Mouse (Mus musculus): Measurements from ENCODE around the gene Gnb4. TPM values are rescaled to one million over a fixed set of nuclear protein-coding genes. Genes with fewer than 3 reads are reported as not detected.

Gene Gnb4
- polyA plus RNA-seq, 1 experiment from 2014 or later: 35.5 TPM

DNA sequence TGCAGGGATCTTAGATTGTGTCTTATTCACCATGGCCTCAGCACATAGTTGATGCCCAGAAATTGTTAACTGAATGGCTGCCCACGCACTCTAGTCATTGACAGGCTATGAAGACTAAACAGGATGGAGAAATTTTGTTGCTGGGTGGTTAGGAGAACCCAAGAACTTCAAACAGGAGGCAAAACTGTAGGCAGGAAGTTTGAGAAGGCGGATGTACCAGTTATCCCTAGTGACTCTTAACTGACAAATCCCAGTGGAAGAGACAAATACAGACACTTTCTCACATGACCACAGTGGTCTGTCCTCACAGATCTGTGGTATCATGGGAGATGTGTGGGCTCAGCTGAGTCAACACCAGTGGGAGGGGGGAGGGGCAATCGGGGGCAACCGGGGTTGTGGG lies 39.6 kb upstream of the Gnb4 start:
- no peak overlapping the region for H3K9ac ChIP-seq (ENCODE audit: low read length)
- H3K4me3 ChIP-seq (ENCODE audit: low read depth, low read length): no peak overlapping the region
- 93% methylated on average over 4 of the region's 4 CpGs for WGBS
- H3K4me2 ChIP-seq (ENCODE audit: low read depth, low read length, severe bottlenecking): no peak overlapping the region
- H3K36me3 ChIP-seq (ENCODE audit: control insufficient read depth, insufficient read depth, low read length): no peaks in the 10 kb centered on the region
- H3K27ac ChIP-seq (ENCODE audit: low read depth, low read length): no peak overlapping the region
- ATAC-seq (replicated peaks; ENCODE audit: low FRiP score) (no peak), DNase-seq (ENCODE audit: low spot score) (no peak)
- H3K27me3 ChIP-seq (ENCODE audit: control insufficient read depth, insufficient read depth, low read length): no peaks in the 10 kb centered on the region
- H3K9me3 ChIP-seq (ENCODE audit: control insufficient read depth, low read length): no peaks in the 10 kb centered on the region
- no peaks in the 10 kb centered on the region for H3K4me1 ChIP-seq (replicated peaks; ENCODE audit: control insufficient read depth, insufficient read depth, low read length)

DNA sequence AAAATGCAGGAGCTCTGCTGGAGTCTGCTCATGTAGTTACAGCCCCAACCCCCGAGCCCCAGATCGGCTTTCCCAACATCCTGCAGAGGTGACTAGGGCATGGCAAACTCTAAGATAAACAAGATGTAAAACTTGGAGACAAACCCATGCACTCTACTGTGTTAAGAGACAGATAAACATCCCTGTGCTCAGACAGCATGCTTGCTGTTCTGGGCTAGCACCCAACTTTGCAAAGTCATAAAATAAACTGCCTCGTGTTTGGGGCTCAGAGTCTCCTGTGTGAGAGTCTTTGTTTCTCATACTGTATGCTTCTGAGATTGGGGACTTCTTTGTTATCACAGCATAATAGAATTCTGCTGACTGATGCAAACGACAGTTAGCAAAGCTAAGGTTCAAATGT lies 36.4 kb upstream of the Gnb4 start:
- no peak for ATAC-seq (replicated peaks; ENCODE audit: low FRiP score)
- Histone ChIP-seq H3K4me2 (ENCODE audit: low read depth, low read length, severe bottlenecking) (no peak overlapping the region), H3K27me3 (ENCODE audit: control insufficient read depth, insufficient read depth, low read length) (no peaks in the 10 kb centered on the region), H3K27ac (ENCODE audit: low read depth, low read length) (no peak overlapping the region), H3K4me1 (replicated peaks; ENCODE audit: control insufficient read depth, insufficient read depth, low read length) (no peaks in the 10 kb centered on the region), H3K4me3 (ENCODE audit: low read depth, low read length) (no peak overlapping the region), H3K9ac (ENCODE audit: low read length) (no peak overlapping the region), H3K36me3 (ENCODE audit: control insufficient read depth, insufficient read depth, low read length) (no peaks in the 10 kb centered on the region), H3K9me3 (ENCODE audit: control insufficient read depth, low read length) (no peaks in the 10 kb centered on the region)
- no peak for DNase-seq (ENCODE audit: low spot score)
- WGBS: 83% methylated on average over 4 of the region's 4 CpGs

DNA sequence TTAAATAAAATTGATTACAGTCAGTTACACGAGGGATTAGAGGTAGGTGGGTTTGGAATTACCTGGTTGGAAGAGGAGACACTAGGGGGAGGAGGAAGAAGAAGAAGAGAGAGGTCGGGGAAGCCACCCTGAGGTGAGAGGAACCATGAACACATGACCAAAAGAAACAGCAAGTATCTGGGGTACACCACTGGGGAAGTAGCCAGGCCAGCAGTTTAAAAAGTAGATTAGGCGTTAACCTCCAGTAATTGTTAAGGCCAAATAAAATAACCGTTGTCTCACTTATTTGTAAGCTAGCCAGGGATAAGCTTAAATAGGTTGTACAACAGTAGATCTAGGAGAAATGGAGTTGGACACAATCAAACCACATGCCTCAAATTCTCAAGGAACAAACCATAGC lies 32.9 kb upstream of the Gnb4 start:
- no peaks in the 10 kb centered on the region for H3K9me3 ChIP-seq (ENCODE audit: control insufficient read depth, low read length)
- H3K27me3 ChIP-seq (ENCODE audit: control insufficient read depth, insufficient read depth, low read length): no peaks in the 10 kb centered on the region
- no peaks in the 10 kb centered on the region for H3K36me3 ChIP-seq (ENCODE audit: control insufficient read depth, insufficient read depth, low read length)
- H3K4me2 ChIP-seq (ENCODE audit: low read depth, low read length, severe bottlenecking): no peak overlapping the region
- WGBS: 79% methylated on average over 4 of the region's 4 CpGs
- H3K4me1 ChIP-seq (replicated peaks; ENCODE audit: control insufficient read depth, insufficient read depth, low read length): no peaks in the 10 kb centered on the region
- H3K9ac ChIP-seq (ENCODE audit: low read length): no peak overlapping the region
- DNase-seq (ENCODE audit: low spot score) (no peak), ATAC-seq (replicated peaks; ENCODE audit: low FRiP score) (no peak)
- no peak overlapping the region for H3K4me3 ChIP-seq (ENCODE audit: low read depth, low read length)
- H3K27ac ChIP-seq (ENCODE audit: low read depth, low read length): no peak overlapping the region

DNA sequence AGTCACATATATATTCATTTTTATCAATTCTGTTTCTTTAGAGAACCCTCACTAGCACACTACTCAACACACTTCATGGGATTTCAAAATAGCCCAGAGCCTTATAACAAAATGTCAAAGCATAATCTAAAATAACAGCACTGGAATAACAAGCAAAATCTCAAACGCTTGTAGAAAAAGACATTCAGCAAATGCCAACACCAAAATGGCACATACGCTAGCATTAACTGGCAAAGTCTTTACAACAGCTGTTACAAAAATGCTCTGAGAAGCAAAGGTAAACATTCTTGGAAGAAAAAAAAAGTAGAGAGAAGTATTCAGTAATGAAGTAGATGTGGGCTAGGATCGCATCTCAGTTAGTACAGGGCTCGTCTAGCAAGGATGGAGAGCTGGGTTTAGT lies 30.5 kb upstream of the Gnb4 start:
- H3K27me3 ChIP-seq (ENCODE audit: control insufficient read depth, insufficient read depth, low read length): no peaks in the 10 kb centered on the region
- no peaks in the 10 kb centered on the region for H3K4me1 ChIP-seq (replicated peaks; ENCODE audit: control insufficient read depth, insufficient read depth, low read length)
- H3K36me3 ChIP-seq (ENCODE audit: control insufficient read depth, insufficient read depth, low read length): no peaks in the 10 kb centered on the region
- DNase-seq (ENCODE audit: low spot score) (no peak), ATAC-seq (replicated peaks; ENCODE audit: low FRiP score) (no peak)
- no peak overlapping the region for H3K9ac ChIP-seq (ENCODE audit: low read length)
- no peaks in the 10 kb centered on the region for H3K9me3 ChIP-seq (ENCODE audit: control insufficient read depth, low read length)
- H3K4me2 ChIP-seq (ENCODE audit: low read depth, low read length, severe bottlenecking): no peak overlapping the region
- 92% methylated on average over 4 of the region's 4 CpGs for WGBS
- no peak overlapping the region for H3K4me3 ChIP-seq (ENCODE audit: low read depth, low read length)
- no peak overlapping the region for H3K27ac ChIP-seq (ENCODE audit: low read depth, low read length)

DNA sequence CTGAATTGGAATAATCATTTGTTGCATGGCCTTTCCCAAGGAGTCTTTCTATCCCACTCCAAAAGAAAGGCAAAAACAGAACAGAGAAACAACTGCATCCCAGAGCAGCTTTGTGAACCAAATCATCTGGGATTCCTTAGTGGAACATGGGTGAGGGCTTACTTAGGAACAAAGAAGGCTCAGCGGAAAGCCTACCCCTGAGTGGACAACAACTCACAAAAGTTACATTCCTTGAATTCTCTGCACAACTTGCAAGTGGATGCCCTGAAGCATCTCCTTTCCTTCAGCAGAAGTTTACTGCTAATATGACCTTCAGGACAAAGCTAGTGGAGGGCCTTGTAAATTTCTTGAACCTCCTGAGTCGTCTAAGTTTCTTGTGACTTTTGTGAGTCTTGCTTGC lies 28.4 kb upstream of the Gnb4 start:
- ATAC-seq (replicated peaks; ENCODE audit: low FRiP score): no peak
- Histone ChIP-seq H3K4me3 (ENCODE audit: low read depth, low read length) (no peak overlapping the region), H3K9me3 (ENCODE audit: control insufficient read depth, low read length) (no peaks in the 10 kb centered on the region)

DNA sequence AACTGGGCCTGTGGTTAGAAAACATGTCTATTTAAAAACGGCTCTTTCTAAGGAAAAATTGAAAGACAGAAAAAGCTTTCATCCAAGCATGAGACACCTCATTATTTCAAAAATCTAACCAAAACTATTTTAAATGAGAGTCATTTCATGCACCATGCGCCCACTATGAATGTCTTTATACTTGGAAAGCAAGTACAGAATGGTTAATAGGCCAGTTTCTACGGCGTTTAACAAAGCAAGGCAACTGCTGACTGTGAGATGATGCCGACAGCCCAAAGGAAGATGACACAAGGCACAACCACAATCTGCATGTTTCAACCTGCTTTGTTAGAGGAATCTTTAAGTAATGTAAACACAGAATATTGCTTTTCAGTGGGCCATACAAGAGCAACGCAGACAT lies 25.7 kb upstream of the Gnb4 start:
- H3K27me3 ChIP-seq (ENCODE audit: control insufficient read depth, insufficient read depth, low read length): no peaks in the 10 kb centered on the region
- 84% methylated on average over 6 of the region's 6 CpGs for WGBS
- ATAC-seq (replicated peaks; ENCODE audit: low FRiP score): no peak

More for the DNA sequence above, 28.4 kb upstream of the Gnb4 start:
- no peak for DNase-seq (ENCODE audit: low spot score)
- Histone ChIP-seq H3K27me3 (ENCODE audit: control insufficient read depth, insufficient read depth, low read length) (no peaks in the 10 kb centered on the region), H3K27ac (ENCODE audit: low read depth, low read length) (no peak overlapping the region), H3K36me3 (ENCODE audit: control insufficient read depth, insufficient read depth, low read length) (no peaks in the 10 kb centered on the region), H3K4me2 (ENCODE audit: low read depth, low read length, severe bottlenecking) (no peak overlapping the region), H3K4me1 (replicated peaks; ENCODE audit: control insufficient read depth, insufficient read depth, low read length) (no peaks in the 10 kb centered on the region), H3K9ac (ENCODE audit: low read length) (no peak overlapping the region)
- 80% methylated on average over 2 of the region's 2 CpGs for WGBS

DNA sequence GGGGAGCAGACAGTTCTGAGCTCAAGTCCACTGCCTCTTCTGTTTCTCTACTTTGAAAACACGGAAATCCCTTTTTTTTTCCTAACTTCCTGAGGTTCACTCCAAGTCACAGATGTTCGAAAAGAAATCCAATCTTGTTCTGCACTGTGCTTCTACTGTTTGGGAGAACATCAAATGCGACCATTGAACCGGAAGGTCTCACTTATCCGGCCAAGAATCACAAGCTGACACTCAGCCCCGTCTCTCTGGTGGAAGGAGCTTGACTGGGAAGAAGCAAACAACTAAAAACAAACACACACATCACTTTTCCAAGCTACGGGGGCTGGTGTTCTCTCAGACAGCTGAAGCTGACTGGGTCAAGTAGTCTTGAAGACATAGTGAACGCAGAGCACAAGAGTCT lies 21.9 kb upstream of the Gnb4 start:
- 71% methylated on average over 8 of the region's 8 CpGs for WGBS
- H3K4me1 ChIP-seq (replicated peaks; ENCODE audit: control insufficient read depth, insufficient read depth, low read length): no peaks in the 10 kb centered on the region
- H3K9me3 ChIP-seq (ENCODE audit: control insufficient read depth, low read length): no peaks in the 10 kb centered on the region
- H3K27me3 ChIP-seq (ENCODE audit: control insufficient read depth, insufficient read depth, low read length): no peaks in the 10 kb centered on the region
- H3K27ac ChIP-seq (ENCODE audit: low read depth, low read length): no peak overlapping the region
- no peaks in the 10 kb centered on the region for H3K36me3 ChIP-seq (ENCODE audit: control insufficient read depth, insufficient read depth, low read length)
- no peak overlapping the region for H3K4me2 ChIP-seq (ENCODE audit: low read depth, low read length, severe bottlenecking)
- no peak for ATAC-seq (replicated peaks; ENCODE audit: low FRiP score)
- no peak overlapping the region for H3K4me3 ChIP-seq (ENCODE audit: low read depth, low read length)
- no peak for DNase-seq (ENCODE audit: low spot score)
- no peak overlapping the region for H3K9ac ChIP-seq (ENCODE audit: low read length)

More for the DNA sequence above, 25.7 kb upstream of the Gnb4 start:
- no peak overlapping the region for H3K4me2 ChIP-seq (ENCODE audit: low read depth, low read length, severe bottlenecking)
- no peak overlapping the region for H3K27ac ChIP-seq (ENCODE audit: low read depth, low read length)
- no peak for DNase-seq (ENCODE audit: low spot score)
- H3K9ac ChIP-seq (ENCODE audit: low read length): no peak overlapping the region
- no peak overlapping the region for H3K4me3 ChIP-seq (ENCODE audit: low read depth, low read length)
- H3K4me1 ChIP-seq (replicated peaks; ENCODE audit: control insufficient read depth, insufficient read depth, low read length): no peaks in the 10 kb centered on the region
- no peaks in the 10 kb centered on the region for H3K9me3 ChIP-seq (ENCODE audit: control insufficient read depth, low read length)
- no peaks in the 10 kb centered on the region for H3K36me3 ChIP-seq (ENCODE audit: control insufficient read depth, insufficient read depth, low read length)

DNA sequence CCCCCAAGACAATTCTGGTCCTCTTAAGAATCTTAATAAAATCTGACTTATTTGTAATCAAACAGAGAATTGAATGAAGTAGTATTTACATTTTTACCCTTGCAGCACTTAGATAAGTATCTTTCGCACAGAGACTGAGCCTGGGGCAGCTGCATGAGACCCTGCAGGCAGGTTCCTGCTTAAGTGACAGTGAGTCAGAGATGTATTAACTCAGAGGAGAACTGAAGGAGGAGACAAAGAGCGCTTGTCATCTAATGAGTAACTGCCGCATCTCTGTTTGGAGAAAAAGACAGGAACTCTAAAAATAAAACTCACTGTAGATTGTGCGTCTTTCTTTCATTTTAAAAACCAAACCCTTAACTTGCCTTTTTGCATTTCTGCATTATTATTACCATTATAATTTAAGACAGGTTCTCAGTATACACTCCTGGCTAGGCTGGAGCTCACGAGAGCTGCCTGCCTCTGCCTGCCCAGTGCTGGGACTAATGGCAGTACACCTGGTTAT lies 16.4 kb upstream of the Gnb4 start:
- DNase-seq (ENCODE audit: low spot score) (no peak), ATAC-seq (replicated peaks; ENCODE audit: low FRiP score) (no peak)

DNA sequence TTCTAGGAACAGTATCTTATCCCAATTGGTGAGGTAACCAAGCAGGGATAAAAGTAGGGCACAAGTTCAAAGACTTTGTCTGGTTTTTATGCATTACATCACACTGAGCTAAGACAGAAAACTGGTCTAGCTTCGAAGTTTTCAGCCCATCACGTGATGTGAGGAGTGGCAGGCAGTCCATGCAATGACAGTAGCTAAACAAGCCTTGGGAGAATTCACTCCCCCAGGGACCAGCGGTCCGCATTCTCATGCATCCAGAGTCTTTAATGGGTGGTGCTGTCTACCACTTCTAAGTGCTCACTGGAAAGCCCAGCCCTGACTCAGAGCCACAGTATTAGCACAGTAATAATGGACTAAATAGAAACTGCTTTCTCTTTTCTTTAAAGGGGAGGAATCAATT lies 13.8 kb upstream of the Gnb4 start:
- WGBS: 77% methylated on average over 4 of the region's 4 CpGs

More for the DNA sequence above, 16.4 kb upstream of the Gnb4 start:
- Histone ChIP-seq H3K27me3 (ENCODE audit: control insufficient read depth, insufficient read depth, low read length) (no peaks in the 10 kb centered on the region), H3K9ac (ENCODE audit: low read length) (no peak overlapping the region), H3K4me1 (replicated peaks; ENCODE audit: control insufficient read depth, insufficient read depth, low read length) (no peaks in the 10 kb centered on the region), H3K36me3 (ENCODE audit: control insufficient read depth, insufficient read depth, low read length) (no peaks in the 10 kb centered on the region), H3K4me3 (ENCODE audit: low read depth, low read length) (no peak overlapping the region), H3K27ac (ENCODE audit: low read depth, low read length) (no peak overlapping the region), H3K4me2 (ENCODE audit: low read depth, low read length, severe bottlenecking) (no peak overlapping the region), H3K9me3 (ENCODE audit: control insufficient read depth, low read length) (no peaks in the 10 kb centered on the region)
- WGBS: 84% methylated on average over 5 of the region's 5 CpGs

More for the DNA sequence above, 13.8 kb upstream of the Gnb4 start:
- Histone ChIP-seq H3K27ac (ENCODE audit: low read depth, low read length) (no peak overlapping the region), H3K9ac (ENCODE audit: low read length) (no peak overlapping the region), H3K27me3 (ENCODE audit: control insufficient read depth, insufficient read depth, low read length) (no peaks in the 10 kb centered on the region), H3K4me1 (replicated peaks; ENCODE audit: control insufficient read depth, insufficient read depth, low read length) (no peaks in the 10 kb centered on the region), H3K4me3 (ENCODE audit: low read depth, low read length) (no peak overlapping the region), H3K9me3 (ENCODE audit: control insufficient read depth, low read length) (no peaks in the 10 kb centered on the region), H3K4me2 (ENCODE audit: low read depth, low read length, severe bottlenecking) (no peak overlapping the region), H3K36me3 (ENCODE audit: control insufficient read depth, insufficient read depth, low read length) (no peaks in the 10 kb centered on the region)
- DNase-seq (ENCODE audit: low spot score) (no peak), ATAC-seq (replicated peaks; ENCODE audit: low FRiP score) (no peak)

Measured in forebrain, embryonic 11.5 days (tissue).